Mouse (Mus musculus) heart, postnatal 0 days (tissue): ENCODE data around the gene Rasgef1b.

Experiments
- CTCF ChIP-seq: IDR thresholded peaks from 2 replicates; pipeline ENCODE4 v1.5.1; 2016; ENCODE audit warnings: antibody characterized with exemption, control low read depth, low read depth
- EP300 ChIP-seq: IDR thresholded peaks from 2 replicates; pipeline ENCODE4 v1.6.1; 2016; ENCODE audit warnings: antibody characterized with exemption, low read depth

DNA sequence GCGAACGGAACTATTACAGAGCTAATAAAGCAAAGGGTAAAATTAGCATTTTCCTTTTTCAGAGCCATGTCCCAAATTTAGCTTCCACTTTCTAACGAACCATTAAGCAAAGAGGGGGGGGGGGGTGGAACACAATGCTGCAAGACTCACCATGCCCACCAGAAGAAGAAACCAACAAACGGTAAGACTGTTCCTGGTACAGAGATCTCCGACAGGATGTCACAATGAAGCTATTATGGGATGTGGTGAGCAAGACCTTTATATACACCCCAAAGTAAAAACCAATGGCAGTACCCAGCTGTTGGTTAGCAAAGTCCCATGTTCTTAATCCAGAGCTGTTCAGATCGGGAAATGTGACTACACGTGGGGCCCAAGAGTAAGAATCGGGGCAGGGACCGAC lies 226.2 kb downstream of the Rasgef1b start:
- TF ChIP-seq CTCF, result no peak
- TF ChIP-seq EP300, result no peak
